Comparison of ENCODE assay signal across 19 mouse cellular contexts in the genomic region with DNA sequence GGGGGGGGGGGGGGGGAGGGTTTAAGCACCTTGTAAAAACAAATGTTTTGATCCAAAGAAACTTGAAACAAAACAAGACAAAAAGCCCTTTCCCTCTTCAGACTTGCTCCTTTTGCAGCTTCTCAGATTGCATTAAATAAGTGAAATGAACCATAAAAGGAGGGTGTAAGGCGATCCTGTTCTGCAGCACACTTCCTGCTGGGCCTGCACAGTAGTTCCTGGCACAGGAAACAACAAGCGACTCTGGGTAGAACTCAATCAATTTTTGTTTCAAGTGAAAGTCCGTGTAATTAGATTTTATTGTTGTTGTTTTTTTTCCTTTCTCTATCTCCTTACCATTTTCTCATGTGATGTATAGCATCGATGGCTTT. TPM values are rescaled to one million over a fixed set of nuclear protein-coding genes. Genes with fewer than 3 reads are reported as not detected.
DNase-seq lines count a peak whose midpoint lies in the region; ATAC-seq lines count a peak whose summit lies in the region.
"Had no signal": no experiment of that assay in that cellular context is flagged by ENCODE, and none has a peak within 500 bp of the region (broad histone marks: within the 10 kb centered on the region; RNA-seq: fewer than 3 reads in every experiment).

No protein-coding gene starts in this region.

- WGBS in forebrain, embryonic 12.5 days: 3% methylated on average over 4 of the region's 4 CpGs
- WGBS in forebrain, embryonic 15.5 days: 4% methylated on average over 4 of the region's 4 CpGs
- 16% methylated on average over 4 of the region's 4 CpGs for WGBS in embryonic facial prominence, embryonic 12.5 days
- WGBS in limb, embryonic 10.5 days: 48% methylated on average over 4 of the region's 4 CpGs
- WGBS in liver, embryonic 12.5 days (ENCODE audit: insufficient replicate concordance): 35% methylated on average over 4 of the region's 4 CpGs
- 57% methylated on average over 4 of the region's 4 CpGs for WGBS in intestine, embryonic 15.5 days

- H3K36me3 ChIP-seq in forebrain, embryonic 12.5 days (replicated peaks): no peaks in the 10 kb centered on the region
- H3K36me3 ChIP-seq in forebrain, embryonic 15.5 days: no peaks in the 10 kb centered on the region
- H3K36me3 ChIP-seq in embryonic facial prominence, embryonic 12.5 days: no peaks in the 10 kb centered on the region
- no peaks in the 10 kb centered on the region for H3K36me3 ChIP-seq in limb, embryonic 10.5 days
- H3K36me3 ChIP-seq in liver, embryonic 12.5 days: no peaks in the 10 kb centered on the region
- H3K36me3 ChIP-seq in intestine, embryonic 15.5 days: no peaks in the 10 kb centered on the region
- H3K36me3 ChIP-seq: heart, embryonic 15.5 days; liver, embryonic 13.5 days; midbrain, embryonic 10.5 days had no signal

- H3K27ac ChIP-seq in forebrain, embryonic 12.5 days: no peak overlapping the region
- no peak overlapping the region for H3K27ac ChIP-seq in forebrain, embryonic 15.5 days (replicated peaks)
- H3K27ac ChIP-seq in embryonic facial prominence, embryonic 12.5 days: peak overlapping the region; percentile 61
- H3K27ac ChIP-seq in limb, embryonic 10.5 days: peak overlapping the region; percentile 84
- no peak overlapping the region for H3K27ac ChIP-seq in liver, embryonic 12.5 days
- no peak overlapping the region for H3K27ac ChIP-seq in intestine, embryonic 15.5 days
- H3K27ac ChIP-seq: heart, embryonic 15.5 days; liver, embryonic 13.5 days; midbrain, embryonic 10.5 days; stomach, postnatal 0 days had no signal

- peaks cover 12% of the 10 kb centered on the region for H3K4me1 ChIP-seq in forebrain, embryonic 12.5 days
- no peaks in the 10 kb centered on the region for H3K4me1 ChIP-seq in forebrain, embryonic 15.5 days
- H3K4me1 ChIP-seq in embryonic facial prominence, embryonic 12.5 days: peaks cover 14% of the 10 kb centered on the region
- peaks cover 19% of the 10 kb centered on the region for H3K4me1 ChIP-seq in limb, embryonic 10.5 days
- H3K4me1 ChIP-seq in liver, embryonic 12.5 days: no peaks in the 10 kb centered on the region
- H3K4me1 ChIP-seq in intestine, embryonic 15.5 days (replicated peaks): no peaks in the 10 kb centered on the region
- H3K4me1 ChIP-seq: heart, embryonic 15.5 days; liver, embryonic 13.5 days had no signal

- no peaks in the 10 kb centered on the region for H3K9me3 ChIP-seq in forebrain, embryonic 12.5 days
- no peaks in the 10 kb centered on the region for H3K9me3 ChIP-seq in forebrain, embryonic 15.5 days
- no peaks in the 10 kb centered on the region for H3K9me3 ChIP-seq in embryonic facial prominence, embryonic 12.5 days
- no peaks in the 10 kb centered on the region for H3K9me3 ChIP-seq in limb, embryonic 10.5 days (replicated peaks)
- H3K9me3 ChIP-seq in liver, embryonic 12.5 days (replicated peaks): no peaks in the 10 kb centered on the region
- no peaks in the 10 kb centered on the region for H3K9me3 ChIP-seq in intestine, embryonic 15.5 days
- H3K9me3 ChIP-seq: heart, embryonic 15.5 days; liver, embryonic 13.5 days; midbrain, embryonic 10.5 days had no signal

- DNase-seq in 416B (ENCODE audit: low read depth): peak; percentile 63
- no peak for DNase-seq in limb, embryonic 10.5 days (ENCODE audit: low spot score)
- DNase-seq: cerebellum, adult 8-10 months; liver, embryonic 13.5 days; lung, postnatal 14 days; spleen, adult 18-20 months; thymus, postnatal 4 days had no signal

- ATAC-seq in forebrain, embryonic 12.5 days (ENCODE audit: low FRiP score): 0 out of 2 replicates have a peak, but pooled peaks have one; percentile 65
- no peak for ATAC-seq in forebrain, embryonic 15.5 days (replicated peaks)
- no peak for ATAC-seq in embryonic facial prominence, embryonic 12.5 days (ENCODE audit: insufficient number of reproducible peaks, insufficient read depth, low FRiP score, low TSS enrichment)
- ATAC-seq in erythroid progenitor cell, adult 5-6 weeks (replicated peaks; ENCODE audit: low FRiP score, poor library complexity, severe bottlenecking): no peak
- no peak for ATAC-seq in liver, embryonic 12.5 days
- ATAC-seq in intestine, embryonic 15.5 days: no peak
- ATAC-seq: inflammation-experienced regulatory T-cells, adult 6 months had no signal

- no peak overlapping the region for H3K4me2 ChIP-seq in forebrain, embryonic 12.5 days
- no peak overlapping the region for H3K4me2 ChIP-seq in forebrain, embryonic 15.5 days (replicated peaks)
- H3K4me2 ChIP-seq in embryonic facial prominence, embryonic 12.5 days (replicated peaks): 0 out of 2 replicates have a peak overlapping the region, but pooled peaks have one; percentile 16
- no peak overlapping the region for H3K4me2 ChIP-seq in liver, embryonic 12.5 days
- H3K4me2 ChIP-seq in intestine, embryonic 15.5 days (replicated peaks): no peak overlapping the region
- H3K4me2 ChIP-seq: heart, embryonic 15.5 days; liver, embryonic 13.5 days had no signal

- H3K27me3 ChIP-seq in forebrain, embryonic 12.5 days: peaks cover 62% of the 10 kb centered on the region
- peaks cover 32% of the 10 kb centered on the region for H3K27me3 ChIP-seq in forebrain, embryonic 15.5 days
- H3K27me3 ChIP-seq in embryonic facial prominence, embryonic 12.5 days: no peaks in the 10 kb centered on the region
- H3K27me3 ChIP-seq in limb, embryonic 10.5 days (ENCODE audit: low read depth, poor library complexity, severe bottlenecking): no peaks in the 10 kb centered on the region
- no peaks in the 10 kb centered on the region for H3K27me3 ChIP-seq in liver, embryonic 12.5 days (replicated peaks)
- no peaks in the 10 kb centered on the region for H3K27me3 ChIP-seq in intestine, embryonic 15.5 days (replicated peaks)
- H3K27me3 ChIP-seq: heart, embryonic 15.5 days; liver, embryonic 13.5 days had no signal

- no peak overlapping the region for H3K9ac ChIP-seq in forebrain, embryonic 12.5 days
- no peak overlapping the region for H3K9ac ChIP-seq in forebrain, embryonic 15.5 days (replicated peaks)
- H3K9ac ChIP-seq in embryonic facial prominence, embryonic 12.5 days: no peak overlapping the region
- H3K9ac ChIP-seq in liver, embryonic 12.5 days: no peak overlapping the region
- no peak overlapping the region for H3K9ac ChIP-seq in intestine, embryonic 15.5 days
- H3K9ac ChIP-seq: heart, embryonic 15.5 days; liver, embryonic 13.5 days had no signal

- no peak overlapping the region for H3K4me3 ChIP-seq in forebrain, embryonic 12.5 days (replicated peaks)
- no peak overlapping the region for H3K4me3 ChIP-seq in forebrain, embryonic 15.5 days
- no peak overlapping the region for H3K4me3 ChIP-seq in embryonic facial prominence, embryonic 12.5 days
- H3K4me3 ChIP-seq in limb, embryonic 10.5 days: peak overlapping the region; percentile 24; the same call in 1 of the 2 replicates
- H3K4me3 ChIP-seq in liver, embryonic 12.5 days: no peak overlapping the region
- no peak overlapping the region for H3K4me3 ChIP-seq in intestine, embryonic 15.5 days (replicated peaks)
- H3K4me3 ChIP-seq: heart, embryonic 15.5 days; liver, embryonic 13.5 days; midbrain, embryonic 10.5 days had no signal

RNA-seq across cellular contexts. Expression of gene A930009A15Rik, which starts 48.7 kb away (rescaled TPM):
- polyA plus RNA-seq in forebrain, embryonic 12.5 days (2016; fragmentation: Nextera tagmentation; extraction: Ambion mirVana): not detected in 2 replicates
- not detected in 2 replicates for polyA plus RNA-seq in forebrain, embryonic 15.5 days (2015; fragmentation: Nextera tagmentation; extraction: Ambion mirVana)
- polyA plus RNA-seq in embryonic facial prominence, embryonic 12.5 days (2016; fragmentation: Nextera tagmentation; extraction: Ambion mirVana): 0.31 and 0.32 TPM in 2 replicates
- polyA plus RNA-seq in limb, embryonic 10.5 days (2016; fragmentation: Nextera tagmentation; extraction: Ambion mirVana): not detected in 2 replicates
- total RNA-seq in erythroid progenitor cell, adult 5-6 weeks (2015; ENCODE audit: low replicate concordance): not detected in 2 replicates
- not detected in 2 replicates for total RNA-seq in erythroid progenitor cell, adult 5-6 weeks (2017; ENCODE audit: low replicate concordance)
- polyA plus RNA-seq in liver, embryonic 12.5 days (2016; fragmentation: Nextera tagmentation; extraction: Ambion mirVana): not detected in 2 replicates
- not detected in 2 replicates for polyA plus RNA-seq in intestine, embryonic 15.5 days (2015; fragmentation: Nextera tagmentation; extraction: Ambion mirVana)
- polyA plus RNA-seq: gonadal fat pad, adult 2 months; heart, embryonic 15.5 days; inflammation-experienced regulatory T-cells, adult 6 months; large intestine, adult 2 months; liver, embryonic 13.5 days; stomach, postnatal 0 days had no signal

Comparison
In these comparisons a context has a peak if more than half of its experiments do, and no peak if none do; other contexts are left out.
1. H3K27ac ChIP-seq: peak in embryonic facial prominence, embryonic 12.5 days (single experiment) and limb, embryonic 10.5 days (single experiment); none in forebrain, embryonic 12.5 days (single experiment), forebrain, embryonic 15.5 days (single experiment), liver, embryonic 12.5 days (single experiment) and intestine, embryonic 15.5 days (single experiment).